Mouse (Mus musculus) heart, postnatal 10 days (tissue): ENCODE results near the gene 5730596B20Rik. TPM values are rescaled to one million over a fixed set of nuclear protein-coding genes. Genes with fewer than 3 reads are reported as not detected.

Experiments used
- DNase-seq, 2 experiments: peaks; one replicate each; pipeline ENCODE4 v3.0.0; 2021
- intact Hi-C: fragments of 180-260 bp; cut with DNase I; formaldehyde crosslinking; loops from one replicate; pipeline ENCODE4 v1.15.1; 2025
- total RNA-seq, 2 experiments: library from RNA; stranded (reverse); gene quantifications; 2 replicates each; pipeline ENCODE4 v1.2.3; 2021

Gene 5730596B20Rik
- total RNA-seq, 2 experiments from 2014 or later: 0.10 to 0.17 TPM

- intact Hi-C loops: loop anchor here (2.0 to 5.0 kb wide), 2 partner anchors 28 to 104 kb away; no protein-coding TSS in a partner anchor
- DNase-seq: no peak
Observed at GRCm38 (mm10) chr6:52190906-52191810, 13.9 kb downstream of the 5730596B20Rik start, which contains the start of gene Hoxa4. Hoxa4 (minus strand) TSS chr6:52191753.

GRCm38 (mm10) chr6:52191860-52192550 is 14.7 kb downstream of the 5730596B20Rik start:
- intact Hi-C loops: loop anchor here (2.0 to 5.0 kb wide), 2 partner anchors 29 to 105 kb away; no protein-coding TSS in a partner anchor
- peak; percentile 75 to 78 for DNase-seq

GRCm38 (mm10) chr6:52194690-52195089 is 17.4 kb downstream of the 5730596B20Rik start:
- DNase-seq: no peak
- intact Hi-C loops: loop anchor here (5.0 kb wide), 1 partner anchor 107 kb away; no protein-coding TSS in a partner anchor

GRCm38 (mm10) chr6:52196811-52197210 is 19.5 kb downstream of the 5730596B20Rik start:
- intact Hi-C loops: loop anchor here (2.0 kb wide), 2 partner anchors 192 to 326 kb away; no protein-coding TSS in a partner anchor
- no peak for DNase-seq

- peak in 1 of 2 experiments; percentile 66 for DNase-seq
- intact Hi-C loops: loop anchor here (2.0 kb wide), 2 partner anchors 192 to 326 kb away; no protein-coding TSS in a partner anchor
Observed at GRCm38 (mm10) chr6:52197271-52197670, 20.0 kb downstream of the 5730596B20Rik start.

- intact Hi-C loops: loop anchor here (5.0 kb wide), 1 partner anchor 818 kb away; no protein-coding TSS in a partner anchor
- DNase-seq: no peak
Observed at GRCm38 (mm10) chr6:52200073-52200750, 22.9 kb downstream of the 5730596B20Rik start.

GRCm38 (mm10) chr6:52200751-52201250 is 23.5 kb downstream of the 5730596B20Rik start:
- DNase-seq: no peak
- intact Hi-C loops: loop anchor here (5.0 kb wide), 1 partner anchor 818 kb away; no protein-coding TSS in a partner anchor

GRCm38 (mm10) chr6:52201269-52201668 is 24.0 kb downstream of the 5730596B20Rik start:
- intact Hi-C loops: loop anchor here (5.0 kb wide), 1 partner anchor 819 kb away; no protein-coding TSS in a partner anchor
- no peak for DNase-seq

GRCm38 (mm10) chr6:52202362-52203120 is 25.2 kb downstream of the 5730596B20Rik start:
- intact Hi-C loops: loop anchor here (5.0 kb wide), 1 partner anchor 820 kb away; no protein-coding TSS in a partner anchor

GRCm38 (mm10) chr6:52203121-52203370 is 25.7 kb downstream of the 5730596B20Rik start:
- DNase-seq: no peak

More at GRCm38 (mm10) chr6:52202362-52203120, 25.2 kb downstream of the 5730596B20Rik start:
- DNase-seq: no peak

GRCm38 (mm10) chr6:52203371-52204049 is 26.2 kb downstream of the 5730596B20Rik start:
- DNase-seq: no peak
- intact Hi-C loops: loop anchor here (5.0 kb wide), 1 partner anchor 821 kb away; no protein-coding TSS in a partner anchor

More at GRCm38 (mm10) chr6:52203121-52203370, 25.7 kb downstream of the 5730596B20Rik start:
- intact Hi-C loops: loop anchor here (5.0 kb wide), 1 partner anchor 821 kb away; no protein-coding TSS in a partner anchor

GRCm38 (mm10) chr6:52204050-52204752 is 26.9 kb downstream of the 5730596B20Rik start, which contains the start of gene Hoxa5:
Hoxa5 (minus strand) TSS chr6:52204587.
- intact Hi-C loops: loop anchor here (5.0 kb wide), 1 partner anchor 822 kb away; no protein-coding TSS in a partner anchor
- DNase-seq: peak in 1 of 2 experiments; percentile 74

GRCm38 (mm10) chr6:52205221-52205620 is 27.9 kb downstream of the 5730596B20Rik start:
- intact Hi-C loops: no loop called here
- DNase-seq: no peak

- DNase-seq: no peak
- intact Hi-C loops: no loop called here
Observed at GRCm38 (mm10) chr6:52205638-52206621, 28.6 kb downstream of the 5730596B20Rik start.

GRCm38 (mm10) chr6:52206882-52207683 is 29.8 kb downstream of the 5730596B20Rik start:
- intact Hi-C loops: no loop called here
- DNase-seq: no peak

GRCm38 (mm10) chr6:52207684-52207976 is 30.3 kb downstream of the 5730596B20Rik start:
- DNase-seq: no peak
- intact Hi-C loops: no loop called here
